In genomic region chr13:56352839-56353605, GRCm38 (mm10) we compare ENCODE assay signal across 13 mouse cellular contexts. TPM values are rescaled to one million over a fixed set of nuclear protein-coding genes. Genes with fewer than 3 reads are reported as not detected.
DNase-seq lines count a peak whose midpoint lies in the region; ATAC-seq lines count a peak whose summit lies in the region.
"Had no signal": no experiment of that assay in that cellular context is flagged by ENCODE, and none has a peak within 500 bp of the region (broad histone marks: within the 10 kb centered on the region; RNA-seq: fewer than 3 reads in every experiment).

No protein-coding gene starts in this region.

- 84% methylated on average over 12 of the region's 12 CpGs for WGBS in kidney, embryonic 15.5 days

- H3K4me3 ChIP-seq in kidney, embryonic 15.5 days (replicated peaks): no peak overlapping the region
- H3K4me3 ChIP-seq: intestine, embryonic 15.5 days; limb, embryonic 15.5 days; midbrain, embryonic 13.5 days; neural tube, embryonic 15.5 days had no signal

- intact Hi-C loops in left cerebral cortex, postnatal 10 days (cut with DNase I): no loop called here

- no peaks in the 10 kb centered on the region for H3K36me3 ChIP-seq in kidney, embryonic 15.5 days
- H3K36me3 ChIP-seq: intestine, embryonic 15.5 days; limb, embryonic 15.5 days; midbrain, embryonic 13.5 days; neural tube, embryonic 15.5 days had no signal

- no peak overlapping the region for H3K9ac ChIP-seq in kidney, embryonic 15.5 days
- H3K9ac ChIP-seq: forebrain, postnatal 0 days; intestine, embryonic 15.5 days; limb, embryonic 15.5 days; midbrain, embryonic 13.5 days; neural tube, embryonic 15.5 days had no signal

- no peak for ATAC-seq in kidney, embryonic 15.5 days (replicated peaks; ENCODE audit: low FRiP score)
- peak; percentile 54 for ATAC-seq in common myeloid progenitor, adult 5-6 weeks (replicated peaks; ENCODE audit: low read depth, poor library complexity, severe bottlenecking)
- ATAC-seq: forebrain, postnatal 0 days; intestine, embryonic 15.5 days; midbrain, embryonic 13.5 days had no signal

- H3K27ac ChIP-seq in kidney, embryonic 15.5 days: no peak overlapping the region
- H3K27ac ChIP-seq: intestine, embryonic 15.5 days; midbrain, embryonic 13.5 days; neural tube, embryonic 15.5 days had no signal

- no peaks in the 10 kb centered on the region for H3K9me3 ChIP-seq in kidney, embryonic 15.5 days (replicated peaks)
- H3K9me3 ChIP-seq: intestine, embryonic 15.5 days; limb, embryonic 15.5 days; midbrain, embryonic 13.5 days; neural tube, embryonic 15.5 days had no signal

- no peak overlapping the region for H3K4me2 ChIP-seq in kidney, embryonic 15.5 days
- H3K4me2 ChIP-seq: intestine, embryonic 15.5 days; limb, embryonic 15.5 days; midbrain, embryonic 13.5 days; neural tube, embryonic 15.5 days had no signal

- peaks cover 9% of the 10 kb centered on the region; the same call in 1 of the 2 replicates for H3K4me1 ChIP-seq in kidney, embryonic 15.5 days
- H3K4me1 ChIP-seq: midbrain, embryonic 13.5 days; neural tube, embryonic 15.5 days had no signal

- H3K27me3 ChIP-seq in kidney, embryonic 15.5 days: 0 out of 2 replicates have a peak, but pooled peaks cover 3% of the 10 kb centered on the region
- H3K27me3 ChIP-seq: intestine, embryonic 15.5 days; limb, embryonic 15.5 days; neural tube, embryonic 15.5 days had no signal

- DNase-seq in kidney, adult 11 months: peak; percentile 67
- peak; percentile 41 to 59 for DNase-seq in kidney, postnatal 36 days
- DNase-seq in lung, postnatal 4 days: peak; percentile 60 to 72
- no peak for DNase-seq in left cerebral cortex, postnatal 10 days (ENCODE audit: extremely low spot score in 1 of 2, low spot score in 2 of 2)
- no peak for DNase-seq in spleen, postnatal 10 days (ENCODE audit: low spot score in 2 of 2)
- DNase-seq: cerebellum, adult 2 months; forebrain, postnatal 0 days had no signal

RNA-seq across cellular contexts. Expression of gene Cxcl14, which starts 56.7 kb away (rescaled TPM):
- polyA plus RNA-seq in kidney, embryonic 15.5 days (2015; fragmentation: Nextera tagmentation; extraction: Ambion mirVana): 23.8 and 25.3 TPM in 2 replicates
- total RNA-seq in common myeloid progenitor, adult 5-6 weeks (2017): not detected in 2 replicates
- 100 to 1,000 TPM in 1 of 2 experiments, 10 to 100 TPM in 1; 99.1 to 109 TPM for total RNA-seq in left cerebral cortex, postnatal 10 days (2021)

Comparison
In these comparisons a context has a peak if more than half of its experiments do, and no peak if none do; other contexts are left out.
1. DNase-seq: peak in kidney, adult 11 months (single experiment), kidney, postnatal 36 days (2 of 2) and lung, postnatal 4 days (2 of 2); none in left cerebral cortex, postnatal 10 days (0 of 2) and spleen, postnatal 10 days (0 of 2).
2. RNA of gene Cxcl14, which starts 56.7 kb away (total RNA-seq): 99.1 to 109 TPM in left cerebral cortex, postnatal 10 days; not detected in common myeloid progenitor, adult 5-6 weeks; every median in the first group is over 100 times any median in the second.